Mouse (Mus musculus) hindbrain, embryonic 11.5 days (tissue): ENCODE measurements around the gene Ccdc191. TPM values are rescaled to one million over a fixed set of nuclear protein-coding genes. Genes with fewer than 3 reads are reported as not detected.

Source experiments
- ATAC-seq: fragments of 200-750 bp; cut with Nextera tagmentation; 2 replicates; pipeline ENCODE4 v1.8.0; 2017; ENCODE audit warnings: mild to moderate bottlenecking, moderate TSS enrichment, moderate library complexity; ENCODE audit not compliant: low FRiP score
- DNase-seq: peaks from one replicate; pipeline ENCODE4 v3.0.0-alpha.2; 2015; ENCODE audit warnings: low spot score
- H3K27ac ChIP-seq: fragments of 300-500 bp; sonication (generic); 2 replicates; pipeline ENCODE4 v1.5.1; 2014; ENCODE audit warnings: mild to moderate bottlenecking, low read depth, low read length
- H3K27me3 ChIP-seq: fragments of 300-500 bp; sonication (generic); 2 replicates; pipeline ENCODE4 v1.6.1; 2014; ENCODE audit warnings: mild to moderate bottlenecking, low read length, moderate library complexity, mixed read lengths; ENCODE audit not compliant: control insufficient read depth, insufficient read depth
- H3K36me3 ChIP-seq: fragments of 300-500 bp; sonication (generic); 2 replicates; pipeline ENCODE4 v1.6.1; 2014; ENCODE audit warnings: mild to moderate bottlenecking, low read length, moderate library complexity, mixed read lengths; ENCODE audit not compliant: control insufficient read depth, insufficient read depth
- H3K4me1 ChIP-seq: fragments of 300-500 bp; sonication (generic); replicated peaks from 2 replicates; pipeline ENCODE4 v1.6.1; 2014; ENCODE audit warnings: low read length, mixed read lengths; ENCODE audit not compliant: control insufficient read depth, insufficient read depth
- H3K4me2 ChIP-seq: fragments of 300-500 bp; sonication (generic); replicated peaks from 2 replicates; pipeline ENCODE4 v1.6.1; 2014; ENCODE audit warnings: mild to moderate bottlenecking, low read depth, low read length
- H3K4me3 ChIP-seq: fragments of 300-500 bp; sonication (generic); 2 replicates; pipeline ENCODE4 v1.5.1; 2014; ENCODE audit warnings: low read depth, low read length
- H3K9ac ChIP-seq: fragments of 300-500 bp; sonication (generic); 2 replicates; pipeline ENCODE4 v1.6.1; 2014; ENCODE audit warnings: low read depth, low read length
- H3K9me3 ChIP-seq: fragments of 300-500 bp; sonication (generic); 2 replicates; pipeline ENCODE4 v1.6.1; 2016; ENCODE audit warnings: low read length; ENCODE audit not compliant: control insufficient read depth
- WGBS: fragments of 180-500 bp; shearing (Covaris S2); extraction: QIAGEN DNeasy Blood & Tissue Kit; methylation state at CpG from one replicate; pipeline ENCODE4 v1.1.7; 2014; 5-methylcytosine and 5-hydroxymethylcytosine counted together
- polyA plus RNA-seq: library from polyadenylated mRNA; unstranded; fragments of >200 nt; fragmentation: Nextera tagmentation; extraction: Ambion mirVana; gene quantifications from 2 replicates; pipeline ENCODE4 v1.2.1, GENCODE M21; 2014

The Ccdc191 gene
- polyA plus RNA-seq, 1 experiment from 2014 or later: 18.4 TPM

DNA sequence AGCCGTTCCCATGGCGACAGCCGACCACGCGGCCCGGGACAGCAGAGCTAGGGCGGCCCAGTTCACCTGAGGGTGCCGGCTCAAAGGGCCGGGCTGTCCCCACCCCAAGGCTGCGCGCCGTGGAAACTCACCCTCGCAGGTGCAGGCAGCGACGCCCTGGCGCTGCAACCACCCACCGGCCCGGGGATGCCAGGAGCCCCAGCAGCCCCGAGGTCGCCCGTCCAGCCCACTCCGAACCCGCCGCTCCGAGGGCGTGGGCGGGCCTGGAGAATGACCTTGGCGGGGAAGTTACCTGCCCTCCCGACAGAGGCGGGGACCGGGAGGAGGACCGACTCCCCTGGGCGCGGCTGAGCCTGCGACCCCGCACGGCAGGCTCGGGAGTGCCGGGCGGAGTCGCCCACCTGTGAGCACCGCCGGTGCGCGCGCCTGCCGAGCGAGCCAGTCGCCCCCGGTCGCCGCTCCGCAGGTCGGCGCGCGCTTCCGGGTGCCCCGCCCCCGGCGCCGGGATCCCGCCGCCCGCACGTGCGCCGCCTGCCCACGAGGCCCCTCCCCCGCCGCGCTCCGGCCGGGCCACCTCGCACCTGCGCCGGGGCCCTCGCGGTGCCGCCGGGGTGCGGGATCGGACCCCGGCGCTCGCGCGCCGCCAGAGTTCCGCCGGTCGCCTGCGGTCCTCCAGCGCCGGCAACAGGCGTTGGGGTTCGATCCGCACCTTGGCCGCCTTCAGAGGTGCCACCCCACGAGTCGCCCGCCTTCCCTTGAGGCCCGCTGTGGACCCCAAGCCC is 89.9 kb downstream of the Ccdc191 start, which contains the start of gene Zdhhc23:
TSS of gene Zdhhc23 (minus strand) at position 464 of the 782 bp plus-strand sequence.
- WGBS: under 1% methylated on average over 59 of the region's 103 CpGs
- Histone ChIP-seq H3K27me3 (peaks cover 14% of the 10 kb centered on the region; the same call in 1 of the 2 replicates), H3K4me1 (no peaks in the 10 kb centered on the region; the same call in 1 of the 2 replicates), H3K4me2 (peak within 1 kb of the TSS; percentile 99), H3K36me3 (no peaks in the 10 kb centered on the region), H3K27ac (no peak within 1 kb of the TSS), H3K4me3 (peak within 1 kb of the TSS; percentile 67), H3K9ac (peak within 1 kb of the TSS; percentile 49), H3K9me3 (no peaks in the 10 kb centered on the region)
- DNase-seq: peak; percentile 53
- ATAC-seq: peak; percentile 84

DNA sequence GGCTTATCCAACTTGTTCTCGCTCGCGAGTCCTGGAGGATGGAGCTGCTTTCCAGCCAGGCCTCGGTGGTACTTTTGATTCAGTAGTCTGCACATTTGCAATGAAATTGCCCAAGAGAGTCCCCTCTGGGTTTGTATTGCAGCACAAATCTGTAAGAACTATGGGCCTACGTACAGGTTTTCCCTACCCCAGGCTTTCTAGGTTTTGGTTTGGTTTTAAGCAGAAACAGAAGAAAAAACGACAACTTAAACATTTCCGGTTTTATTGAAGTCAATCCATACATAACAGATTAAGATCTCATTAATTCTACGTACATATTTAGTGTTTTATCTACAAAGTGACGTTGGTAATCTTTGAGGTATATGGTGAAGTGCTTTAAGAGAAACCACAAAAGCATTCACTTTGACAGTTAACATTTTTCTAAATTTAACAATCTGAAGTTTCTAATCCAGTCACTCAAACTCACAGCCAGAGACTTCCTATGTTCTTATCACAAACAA is 90.6 kb downstream of the Ccdc191 start:
- peak overlapping the region; percentile 99 for H3K4me2 ChIP-seq
- no peaks in the 10 kb centered on the region for H3K9me3 ChIP-seq
- H3K4me1 ChIP-seq: no peaks in the 10 kb centered on the region; the same call in 1 of the 2 replicates
- peak; percentile 26; the same call in 1 of the 2 replicates for ATAC-seq
- DNase-seq: peak; percentile 44
- no peaks in the 10 kb centered on the region for H3K36me3 ChIP-seq
- H3K27ac ChIP-seq: no peak overlapping the region
- peaks cover 14% of the 10 kb centered on the region; the same call in 1 of the 2 replicates for H3K27me3 ChIP-seq
- H3K4me3 ChIP-seq: peak overlapping the region; percentile 67
- no peak overlapping the region; the same call in 1 of the 2 replicates for H3K9ac ChIP-seq
- WGBS: 31% methylated on average over 9 of the region's 9 CpGs

DNA sequence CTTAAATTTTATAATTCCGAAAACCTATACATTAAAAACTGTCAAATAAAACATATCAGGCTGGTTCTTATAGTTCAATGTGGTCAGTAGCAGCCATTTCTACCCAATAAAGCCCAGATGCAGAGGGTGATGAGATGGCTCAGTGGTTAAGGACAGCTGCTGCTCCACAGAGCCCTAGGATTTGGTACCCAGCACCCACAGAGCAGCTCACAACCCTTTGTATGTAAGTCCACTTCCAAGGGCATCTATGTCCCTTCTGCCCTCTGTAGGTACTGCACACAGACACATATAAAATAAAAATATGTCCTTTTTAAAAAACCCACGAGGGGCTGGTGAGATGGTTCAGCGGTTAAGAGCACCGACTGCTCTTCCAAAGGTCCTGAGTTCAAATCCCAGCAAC is 96.7 kb downstream of the Ccdc191 start:
- no peak overlapping the region for H3K9ac ChIP-seq
- no peaks in the 10 kb centered on the region for H3K27me3 ChIP-seq
- H3K4me2 ChIP-seq: no peak overlapping the region
- H3K9me3 ChIP-seq: no peaks in the 10 kb centered on the region
- WGBS: 91% methylated on average over 4 of the region's 4 CpGs
- H3K36me3 ChIP-seq: no peaks in the 10 kb centered on the region
- H3K27ac ChIP-seq: no peak overlapping the region
- DNase-seq: no peak
- no peaks in the 10 kb centered on the region for H3K4me1 ChIP-seq
- H3K4me3 ChIP-seq: no peak overlapping the region
- no peak for ATAC-seq

DNA sequence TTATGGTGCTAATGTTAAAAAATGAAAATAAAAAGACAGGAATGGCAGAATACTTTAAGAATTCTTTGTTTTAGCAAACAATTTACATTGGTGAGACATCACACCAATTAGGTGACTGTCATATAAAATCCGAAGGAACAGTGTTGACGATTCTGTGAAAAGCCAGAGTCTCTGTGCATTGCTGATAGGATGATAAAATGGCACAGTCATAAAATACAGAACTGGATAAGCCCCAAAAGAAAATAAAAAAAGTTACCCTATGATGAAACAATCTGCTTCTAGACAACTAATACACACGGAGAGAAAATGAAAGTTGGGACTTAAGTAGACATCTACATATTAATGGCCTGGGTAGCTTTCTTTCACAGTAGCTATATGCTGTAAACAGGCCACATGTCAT is 105.0 kb downstream of the Ccdc191 start:
- Histone ChIP-seq H3K36me3 (no peaks in the 10 kb centered on the region), H3K4me2 (no peak overlapping the region), H3K27me3 (no peaks in the 10 kb centered on the region), H3K9ac (no peak overlapping the region), H3K27ac (no peak overlapping the region), H3K4me1 (no peaks in the 10 kb centered on the region), H3K9me3 (no peaks in the 10 kb centered on the region), H3K4me3 (no peak overlapping the region)
- no peak for DNase-seq
- ATAC-seq: no peak
- 85% methylated on average over 3 of the region's 3 CpGs for WGBS

DNA sequence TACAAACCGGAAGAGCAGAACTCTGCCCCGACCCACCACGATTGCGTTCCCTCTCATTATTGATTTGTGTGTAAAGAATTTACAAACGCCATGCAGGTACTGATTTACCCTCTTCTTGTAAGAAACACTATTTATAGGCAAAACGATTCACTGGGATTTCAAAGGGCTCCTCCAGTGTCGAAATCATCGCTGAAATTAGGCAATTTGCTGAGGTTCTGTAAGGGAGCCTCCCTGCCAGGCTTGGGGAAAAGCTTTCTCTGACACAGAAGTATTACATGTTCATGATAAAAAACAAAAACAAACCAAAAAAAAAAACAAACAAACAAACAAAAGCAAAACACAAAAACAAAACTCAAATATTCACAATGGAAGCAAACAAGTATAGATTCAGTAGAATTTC is 109.5 kb downstream of the Ccdc191 start:
- H3K4me2 ChIP-seq: no peak overlapping the region
- no peaks in the 10 kb centered on the region for H3K27me3 ChIP-seq
- ATAC-seq (no peak), DNase-seq (no peak)
- H3K9me3 ChIP-seq: no peaks in the 10 kb centered on the region
- no peak overlapping the region for H3K9ac ChIP-seq
- H3K27ac ChIP-seq: no peak overlapping the region
- H3K4me1 ChIP-seq: no peaks in the 10 kb centered on the region
- WGBS: 85% methylated on average over 8 of the region's 8 CpGs
- no peak overlapping the region for H3K4me3 ChIP-seq
- no peaks in the 10 kb centered on the region for H3K36me3 ChIP-seq

DNA sequence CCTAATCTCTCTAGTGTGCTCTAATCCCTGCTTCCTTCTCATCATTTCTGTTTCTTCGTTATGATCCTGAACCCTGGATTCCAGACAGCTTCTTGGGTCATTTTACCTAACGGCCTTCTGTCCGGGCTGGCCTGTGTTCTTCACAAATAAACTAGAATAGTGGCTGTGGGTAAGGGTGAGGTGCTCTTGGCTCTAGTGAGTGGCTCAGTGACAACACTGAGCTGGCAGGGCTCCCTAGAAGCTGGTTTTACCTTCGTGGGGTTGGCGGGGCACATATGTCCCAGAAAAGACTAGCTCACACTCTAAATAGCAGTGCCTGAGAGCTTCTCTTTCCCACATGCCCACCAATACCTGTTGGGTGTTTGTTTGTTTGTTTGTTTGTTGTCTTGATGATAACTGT is 109.9 kb downstream of the Ccdc191 start:
- Histone ChIP-seq H3K4me1 (no peaks in the 10 kb centered on the region), H3K9me3 (no peaks in the 10 kb centered on the region), H3K27me3 (no peaks in the 10 kb centered on the region), H3K27ac (no peak overlapping the region), H3K36me3 (no peaks in the 10 kb centered on the region), H3K9ac (no peak overlapping the region), H3K4me2 (no peak overlapping the region), H3K4me3 (no peak overlapping the region)
- WGBS: 82% methylated on average over 5 of the region's 5 CpGs
- DNase-seq: no peak
- no peak for ATAC-seq

DNA sequence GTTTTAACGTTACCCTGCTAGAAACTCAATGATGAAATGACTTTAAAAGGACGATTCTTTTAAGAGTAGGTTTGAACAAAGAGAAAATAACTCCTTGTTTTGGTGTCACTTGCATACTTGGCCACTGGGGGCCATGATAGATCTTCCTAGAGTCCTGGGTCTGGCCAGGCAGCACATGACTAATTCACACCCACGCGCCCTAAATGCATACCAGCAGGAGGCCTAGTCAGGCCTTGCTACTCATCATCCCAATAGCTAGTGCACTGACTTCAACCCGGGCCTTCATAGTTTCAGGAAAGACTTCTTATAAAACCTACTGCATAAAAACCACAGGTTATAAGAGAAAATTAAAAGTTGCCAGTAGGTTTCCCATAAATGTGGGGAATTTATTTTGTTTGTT is 112.5 kb downstream of the Ccdc191 start:
- Histone ChIP-seq H3K4me1 (no peaks in the 10 kb centered on the region), H3K27ac (no peak overlapping the region), H3K4me2 (no peak overlapping the region), H3K9me3 (no peaks in the 10 kb centered on the region), H3K27me3 (no peaks in the 10 kb centered on the region), H3K4me3 (no peak overlapping the region), H3K36me3 (no peaks in the 10 kb centered on the region), H3K9ac (no peak overlapping the region)
- no peak for ATAC-seq
- no peak for DNase-seq
- WGBS: 63% methylated on average over 5 of the region's 5 CpGs

DNA sequence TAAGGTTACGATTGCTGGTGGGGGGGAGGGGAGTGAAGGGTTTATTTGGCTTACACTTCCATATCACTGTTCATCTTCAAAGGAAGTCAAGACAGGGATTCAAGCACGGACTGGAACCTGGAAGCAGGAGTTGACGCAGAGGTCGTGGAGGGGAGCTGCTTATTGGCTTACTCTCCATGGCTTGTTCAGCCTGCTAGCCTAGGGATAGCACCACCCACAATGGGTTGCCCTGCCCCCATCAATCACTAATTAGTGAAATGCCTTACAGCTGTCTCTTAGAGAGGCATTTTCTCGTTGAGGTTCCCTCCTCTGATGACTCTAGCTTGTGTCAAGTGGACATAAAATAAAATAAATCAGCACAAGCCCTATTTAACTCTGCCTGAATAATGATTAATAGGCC is 121.4 kb downstream of the Ccdc191 start:
- 73% methylated on average over 5 of the region's 5 CpGs for WGBS
- no peak overlapping the region for H3K4me3 ChIP-seq
- DNase-seq (no peak), ATAC-seq (no peak)
- H3K9me3 ChIP-seq: no peaks in the 10 kb centered on the region
- no peaks in the 10 kb centered on the region for H3K36me3 ChIP-seq
- no peak overlapping the region for H3K4me2 ChIP-seq
- no peak overlapping the region for H3K27ac ChIP-seq
- no peak overlapping the region for H3K9ac ChIP-seq
- H3K4me1 ChIP-seq: no peaks in the 10 kb centered on the region
- no peaks in the 10 kb centered on the region for H3K27me3 ChIP-seq
